Mouse (Mus musculus): ENCODE results near the gene Pms1.

The Pms1 gene

DNA sequence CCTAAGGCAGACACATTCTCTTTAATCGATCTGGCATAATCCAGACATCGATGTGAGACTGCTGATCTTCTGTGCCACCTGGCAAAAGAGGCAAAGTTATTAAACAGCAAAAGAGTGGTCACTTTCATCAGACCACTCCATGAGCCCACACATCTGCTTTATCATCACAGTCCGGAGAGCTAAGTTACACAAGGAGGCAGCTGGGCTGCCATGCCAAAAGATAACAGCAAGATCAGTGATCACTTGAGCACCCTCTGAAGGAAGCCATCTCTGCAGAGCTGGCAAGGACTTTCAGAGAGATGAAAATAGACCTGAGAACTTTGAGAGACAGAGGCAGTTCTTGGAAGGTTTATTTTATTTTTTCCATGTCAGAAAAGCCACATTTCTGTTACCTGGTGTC is 102.3 kb downstream of the Pms1 start:
- no peak for DNase-seq

DNA sequence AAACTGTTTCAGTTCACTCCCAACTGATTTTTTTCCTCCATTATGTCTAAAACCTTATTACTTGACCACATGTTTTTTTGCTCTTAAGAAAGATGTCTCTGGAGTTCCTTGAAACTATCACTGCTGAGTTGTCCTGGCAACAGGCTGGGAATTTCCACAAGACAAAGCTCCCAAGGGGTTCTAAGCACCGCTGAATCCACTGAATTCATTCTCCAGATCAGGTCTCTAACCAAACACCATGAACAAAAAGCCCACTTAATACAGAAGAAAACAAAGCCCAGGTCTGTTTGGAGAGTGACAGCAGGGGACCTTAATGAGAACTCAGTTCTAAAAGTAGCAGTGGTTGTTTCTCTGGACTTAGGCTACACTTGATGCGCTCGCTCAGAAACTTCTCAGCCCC is 105.6 kb downstream of the Pms1 start:
- peak; percentile 32 for DNase-seq

DNA sequence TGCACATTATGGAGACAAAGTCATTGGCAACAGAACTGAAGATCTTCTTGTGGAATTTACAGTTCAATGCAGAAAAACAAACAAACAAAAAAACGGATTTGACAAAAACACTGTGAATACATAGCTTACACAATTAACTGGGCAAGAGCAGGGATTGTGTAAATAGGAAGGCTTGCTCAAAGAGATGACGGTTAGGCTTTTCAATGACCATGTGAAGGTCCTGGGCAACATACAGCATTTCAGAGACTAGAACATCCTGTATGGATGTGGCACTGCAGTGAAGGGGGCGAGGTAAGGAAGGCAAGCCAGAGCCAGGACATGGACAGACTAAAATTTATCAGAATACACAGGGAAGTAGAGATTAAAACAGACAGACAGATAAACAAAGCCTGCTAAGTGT is 107.2 kb downstream of the Pms1 start:
- no peak for DNase-seq

DNA sequence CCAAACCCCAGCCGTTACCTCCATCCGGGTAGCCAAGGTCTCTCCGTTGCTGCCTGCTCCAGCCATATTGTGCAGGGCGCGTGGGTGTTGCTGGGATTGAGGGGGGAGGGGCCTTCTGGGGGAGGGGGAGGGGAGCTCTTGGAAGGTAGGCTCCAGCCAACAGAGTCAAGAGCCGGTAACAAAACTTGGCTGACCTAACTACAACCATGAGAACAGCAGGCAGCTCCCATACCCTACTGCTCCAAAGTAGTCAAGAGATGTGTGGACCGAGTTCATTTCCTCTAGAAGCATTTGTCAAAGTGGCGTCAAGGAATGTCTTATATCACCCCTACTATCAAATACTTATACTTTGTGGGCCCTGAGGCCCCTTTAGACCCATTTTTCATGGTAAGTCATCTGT is 109.3 kb downstream of the Pms1 start, which contains the start of gene 1700019A02Rik:
Gene 1700019A02Rik (minus strand): TSS at position 101 of the 400 bp plus-strand sequence.
- DNase-seq: no peak

DNA sequence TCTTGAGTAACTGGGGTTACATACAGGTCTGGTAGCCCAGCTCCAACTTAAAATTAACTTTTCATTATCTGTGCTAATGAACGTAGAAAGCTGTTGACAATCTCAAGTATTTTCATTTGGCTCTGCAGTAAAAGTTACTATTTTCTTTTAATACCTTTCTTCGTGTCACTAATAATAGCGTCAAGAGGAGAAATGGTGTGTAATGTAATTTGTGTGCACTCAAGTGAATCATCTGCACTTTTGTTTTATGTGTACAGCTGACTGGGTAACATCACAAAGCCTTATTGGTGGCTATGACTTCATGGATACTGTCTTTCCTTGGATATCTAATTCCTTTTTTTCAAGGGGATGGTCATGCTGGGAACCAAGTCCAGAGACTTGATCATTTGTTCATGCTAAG is 110.5 kb downstream of the Pms1 start:
- no peak for DNase-seq

DNA sequence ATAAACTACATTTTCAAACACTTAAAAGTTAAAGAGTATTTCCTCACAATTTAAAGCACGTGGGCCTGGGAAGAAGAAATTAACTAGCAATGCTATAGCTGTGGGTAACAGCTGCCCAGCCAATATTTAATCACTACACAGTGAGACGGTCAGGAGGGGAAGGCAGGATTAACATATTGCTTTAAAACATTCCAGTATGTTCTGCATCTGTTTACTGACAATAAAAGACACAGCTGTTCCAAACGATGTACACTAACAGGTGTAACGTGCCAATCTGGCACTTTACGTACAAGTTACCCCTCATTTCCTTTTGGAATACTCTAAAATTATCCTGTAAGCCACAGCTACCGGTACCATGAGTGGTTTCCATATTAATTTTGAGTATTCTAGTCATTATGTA is 139.1 kb downstream of the Pms1 start:
- DNase-seq: no peak

Data from embryo, embryonic 11 days (tissue).